Mouse (Mus musculus): Measurements from ENCODE around the gene Olfr478. TPM values are rescaled to one million over a fixed set of nuclear protein-coding genes. Genes with fewer than 3 reads are reported as not detected.
"Not testable (repeated sequence)": the region's sequence is repeated elsewhere in the genome, so short reads cannot be mapped to it uniquely, and the experiment has no call there.

The Olfr478 gene
- not detected in 2 replicates for polyA plus RNA-seq (2015; fragmentation: Nextera tagmentation; extraction: Ambion mirVana)

GRCm38 (mm10) chr7:108033889-108034288, at the start of gene Olfr478:
Gene Olfr478, minus strand, starts transcription at chr7:108033989.
- Histone ChIP-seq H3K4me3 (no peak within 1 kb of the TSS), H3K4me2 (replicated peaks) (no peak within 1 kb of the TSS), H3K9ac (replicated peaks) (no peak within 1 kb of the TSS), H3K9me3 (no peaks in the 10 kb centered on the region), H3K27ac (replicated peaks) (no peak within 1 kb of the TSS), H3K27me3 (no peaks in the 10 kb centered on the region), H3K36me3 (no peaks in the 10 kb centered on the region), H3K4me1 (no peaks in the 10 kb centered on the region)
- 81% methylated on average over 3 of the region's 3 CpGs for WGBS
- no peak for ATAC-seq (replicated peaks)

GRCm38 (mm10) chr7:108079555-108079954, 45.8 kb upstream of the Olfr478 start, which contains the start of gene Olfr481:
Gene Olfr481, plus strand, starts transcription at chr7:108079855.
- ATAC-seq (replicated peaks): no peak
- Histone ChIP-seq H3K4me3 (no peak within 1 kb of the TSS), H3K9me3 (no peaks in the 10 kb centered on the region)

GRCm38 (mm10) chr7:108067246-108067645, 33.5 kb upstream of the Olfr478 start, which contains the start of gene Olfr480:
Gene Olfr480, minus strand, starts transcription at chr7:108067346.
- ATAC-seq (replicated peaks): no peak
- Histone ChIP-seq H3K27ac (replicated peaks) (no peak within 1 kb of the TSS), H3K4me2 (replicated peaks) (no peak within 1 kb of the TSS), H3K4me3 (no peak within 1 kb of the TSS), H3K9ac (replicated peaks) (no peak within 1 kb of the TSS), H3K4me1 (no peaks in the 10 kb centered on the region), H3K36me3 (no peaks in the 10 kb centered on the region), H3K9me3 (no peaks in the 10 kb centered on the region), H3K27me3 (no peaks in the 10 kb centered on the region)
- 90% methylated on average over 1 of the region's 1 CpGs for WGBS

More at GRCm38 (mm10) chr7:108079555-108079954, 45.8 kb upstream of the Olfr478 start, which contains the start of gene Olfr481:
- H3K4me2 ChIP-seq (replicated peaks): no peak within 1 kb of the TSS
- H3K27ac ChIP-seq (replicated peaks): no peak within 1 kb of the TSS
- no peak within 1 kb of the TSS for H3K9ac ChIP-seq (replicated peaks)
- no peaks in the 10 kb centered on the region for H3K27me3 ChIP-seq
- no peaks in the 10 kb centered on the region for H3K4me1 ChIP-seq
- H3K36me3 ChIP-seq: no peaks in the 10 kb centered on the region

- ATAC-seq (replicated peaks): no peak
- no peak within 1 kb of the TSS for H3K4me3 ChIP-seq
- no peak within 1 kb of the TSS for H3K4me2 ChIP-seq (replicated peaks)
- H3K4me1 ChIP-seq: no peaks in the 10 kb centered on the region
- H3K9me3 ChIP-seq: no peaks in the 10 kb centered on the region
- WGBS: 90% methylated on average over 2 of the region's 2 CpGs
- no peaks in the 10 kb centered on the region for H3K36me3 ChIP-seq
- no peak within 1 kb of the TSS for H3K27ac ChIP-seq (replicated peaks)
- no peak within 1 kb of the TSS for H3K9ac ChIP-seq (replicated peaks)
- H3K27me3 ChIP-seq: no peaks in the 10 kb centered on the region
Observed at GRCm38 (mm10) chr7:108050393-108050792, 16.6 kb upstream of the Olfr478 start, which contains the start of gene Olfr479. Gene Olfr479, plus strand, starts transcription at chr7:108050693.

GRCm38 (mm10) chr7:108014256-108014655, 19.5 kb downstream of the Olfr478 start:
- not testable (repeated sequence) for H3K27ac ChIP-seq (replicated peaks); H3K9ac ChIP-seq (replicated peaks); H3K4me3 ChIP-seq; ATAC-seq (replicated peaks); H3K4me1 ChIP-seq; H3K27me3 ChIP-seq; H3K36me3 ChIP-seq; H3K9me3 ChIP-seq; H3K4me2 ChIP-seq (replicated peaks)

GRCm38 (mm10) chr7:107986393-107986792, 47.4 kb downstream of the Olfr478 start, which contains the start of gene Olfr477:
Gene Olfr477, plus strand, starts transcription at chr7:107986693.
- Histone ChIP-seq H3K4me1 (no peaks in the 10 kb centered on the region), H3K9ac (replicated peaks) (no peak within 1 kb of the TSS), H3K9me3 (no peaks in the 10 kb centered on the region), H3K27me3 (no peaks in the 10 kb centered on the region), H3K36me3 (no peaks in the 10 kb centered on the region), H3K27ac (replicated peaks) (no peak within 1 kb of the TSS), H3K4me3 (no peak within 1 kb of the TSS), H3K4me2 (replicated peaks) (no peak within 1 kb of the TSS)
- ATAC-seq (replicated peaks): no peak
- WGBS: 78% methylated on average over 2 of the region's 2 CpGs

Other genes starting within 250 kb of the Olfr478 start
- not detected in 2 replicates for gene Ovch2, start 232.8 kb downstream of the Olfr478 start, polyA plus RNA-seq (2015; fragmentation: Nextera tagmentation; extraction: Ambion mirVana)
- not detected in 2 replicates for gene Olfr467, start 221.7 kb downstream of the Olfr478 start, polyA plus RNA-seq (2015; fragmentation: Nextera tagmentation; extraction: Ambion mirVana)
- not detected in 2 replicates for gene Olfr469, start 208.4 kb downstream of the Olfr478 start, polyA plus RNA-seq (2015; fragmentation: Nextera tagmentation; extraction: Ambion mirVana)
- not detected in 2 replicates for gene Olfr470, start 186.5 kb downstream of the Olfr478 start, polyA plus RNA-seq (2015; fragmentation: Nextera tagmentation; extraction: Ambion mirVana)
- gene Olfr472, start 136.1 kb downstream of the Olfr478 start, polyA plus RNA-seq (2015; fragmentation: Nextera tagmentation; extraction: Ambion mirVana): not detected in 2 replicates
- gene Olfr473, start 103.5 kb downstream of the Olfr478 start, polyA plus RNA-seq (2015; fragmentation: Nextera tagmentation; extraction: Ambion mirVana): not detected in 2 replicates
- not detected in 2 replicates for gene Olfr474, start 79.3 kb downstream of the Olfr478 start, polyA plus RNA-seq (2015; fragmentation: Nextera tagmentation; extraction: Ambion mirVana)
- not detected in 2 replicates for gene Olfr476, start 69.2 kb downstream of the Olfr478 start, polyA plus RNA-seq (2015; fragmentation: Nextera tagmentation; extraction: Ambion mirVana)
- not detected in 2 replicates for gene Olfr477, start 47.3 kb downstream of the Olfr478 start, polyA plus RNA-seq (2015; fragmentation: Nextera tagmentation; extraction: Ambion mirVana)
- gene Olfr479, start 16.7 kb upstream of the Olfr478 start, polyA plus RNA-seq (2015; fragmentation: Nextera tagmentation; extraction: Ambion mirVana): not detected in 2 replicates
- gene Olfr480, start 33.4 kb upstream of the Olfr478 start, polyA plus RNA-seq (2015; fragmentation: Nextera tagmentation; extraction: Ambion mirVana): not detected in 2 replicates
- gene Olfr481, start 45.9 kb upstream of the Olfr478 start, polyA plus RNA-seq (2015; fragmentation: Nextera tagmentation; extraction: Ambion mirVana): not detected in 2 replicates
- gene Olfr482, start 63.6 kb upstream of the Olfr478 start, polyA plus RNA-seq (2015; fragmentation: Nextera tagmentation; extraction: Ambion mirVana): 0.08 and 0.09 TPM in 2 replicates
- not detected in 2 replicates for gene Olfr483, start 66.9 kb upstream of the Olfr478 start, polyA plus RNA-seq (2015; fragmentation: Nextera tagmentation; extraction: Ambion mirVana)
- gene Olfr484, start 93.5 kb upstream of the Olfr478 start, polyA plus RNA-seq (2015; fragmentation: Nextera tagmentation; extraction: Ambion mirVana): not detected in 2 replicates
- gene Olfr485, start 125.9 kb upstream of the Olfr478 start, polyA plus RNA-seq (2015; fragmentation: Nextera tagmentation; extraction: Ambion mirVana): not detected in 2 replicates
- gene Olfr486, start 138.8 kb upstream of the Olfr478 start, polyA plus RNA-seq (2015; fragmentation: Nextera tagmentation; extraction: Ambion mirVana): not detected in 2 replicates
- not detected in 2 replicates for gene Olfr487, start 180.6 kb upstream of the Olfr478 start, polyA plus RNA-seq (2015; fragmentation: Nextera tagmentation; extraction: Ambion mirVana)
- not detected in 2 replicates for gene Olfr488, start 224.4 kb upstream of the Olfr478 start, polyA plus RNA-seq (2015; fragmentation: Nextera tagmentation; extraction: Ambion mirVana)

Measured in forebrain, embryonic 15.5 days (tissue).